Mouse (Mus musculus) cerebellum, adult 2 months (tissue): ENCODE measurements around the gene AC109138.7.

Experiments used
- CTCF ChIP-seq: fragments of 200-500 bp; IDR thresholded peaks from 2 replicates; pipeline ENCODE4 v1.5.1; 2011; ENCODE audit warnings: low read depth, mild to moderate bottlenecking, control low read depth, low read length, moderate library complexity, borderline replicate concordance; ENCODE audit not compliant: insufficient read depth
- POLR2A ChIP-seq: fragments of 200-500 bp; IDR thresholded peaks from 2 replicates; pipeline ENCODE4 v1.6.1; 2011; ENCODE audit warnings: low read length, control low read depth, borderline replicate concordance; ENCODE audit not compliant: insufficient read depth

DNA sequence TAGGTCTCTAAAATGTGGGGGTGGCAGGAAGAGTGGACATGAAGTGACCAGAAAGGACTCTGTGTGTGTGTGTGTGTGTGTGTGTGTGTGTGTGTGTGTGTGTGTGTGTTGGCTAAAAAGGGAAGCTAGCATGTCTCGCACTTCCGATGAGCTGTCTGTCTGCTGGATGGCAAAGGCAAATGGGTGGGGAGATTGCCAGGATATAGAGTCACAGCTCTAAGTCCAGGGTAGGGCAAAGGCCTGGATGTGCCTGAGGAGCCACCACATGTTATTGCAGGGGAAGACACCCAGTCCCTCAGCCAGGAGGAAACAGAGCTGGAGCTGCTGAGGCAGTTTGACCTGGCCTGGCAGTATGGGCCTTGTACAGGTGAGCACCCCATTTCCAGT is 18.0 kb downstream of the AC109138.7 start:
- TF ChIP-seq CTCF: no peak
- TF ChIP-seq POLR2A: no peak
